Mouse (Mus musculus) frontal cortex, adult 2 months (tissue): ENCODE measurements around the gene Zfp593. TPM values are rescaled to one million over a fixed set of nuclear protein-coding genes. Genes with fewer than 3 reads are reported as not detected.

ENCODE experiments used
- DNase-seq, 2 experiments: peaks; one replicate each; pipeline ENCODE4 v3.0.0; 2022; ENCODE audit warnings: low spot score in 1 of 2; ENCODE audit errors: extremely low spot score in 1 of 2
- polyA plus RNA-seq: library from polyadenylated mRNA; depleted of rRNA; stranded (reverse); fragments of >200 nt; gene quantifications from 2 replicates; pipeline ENCODE4 v1.2.3, GENCODE M21; 2012; rRNA removed

Gene Zfp593
- polyA plus RNA-seq, 1 experiment = 10.0 TPM

GRCm38 (mm10) chr4:134237582-134238278 lies 7.7 kb downstream of the Zfp593 start:
- DNase-seq = no peak

DNA sequence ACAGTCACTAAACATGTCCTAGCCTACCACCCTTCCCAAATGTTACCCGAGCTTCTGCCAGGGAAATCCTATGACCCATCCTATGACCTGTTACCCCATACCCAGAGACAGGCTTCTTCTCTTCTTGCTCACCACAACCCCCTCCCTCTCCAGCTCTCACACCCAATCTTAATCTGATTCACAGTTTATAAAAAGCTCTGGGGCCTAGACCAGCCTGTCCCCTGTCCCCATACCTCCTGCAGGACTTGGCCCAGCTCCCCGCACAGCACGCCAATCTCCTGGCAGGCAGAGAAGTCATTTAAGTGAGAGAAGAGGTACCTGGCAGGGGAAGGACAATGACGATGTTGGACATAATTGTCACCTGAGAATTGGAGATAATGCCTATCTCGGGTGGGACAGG lies 10.5 kb downstream of the Zfp593 start:
- DNase-seq = no peak

GRCm38 (mm10) chr4:134230431-134230830 lies 15.0 kb downstream of the Zfp593 start:
- DNase-seq = no peak

DNA sequence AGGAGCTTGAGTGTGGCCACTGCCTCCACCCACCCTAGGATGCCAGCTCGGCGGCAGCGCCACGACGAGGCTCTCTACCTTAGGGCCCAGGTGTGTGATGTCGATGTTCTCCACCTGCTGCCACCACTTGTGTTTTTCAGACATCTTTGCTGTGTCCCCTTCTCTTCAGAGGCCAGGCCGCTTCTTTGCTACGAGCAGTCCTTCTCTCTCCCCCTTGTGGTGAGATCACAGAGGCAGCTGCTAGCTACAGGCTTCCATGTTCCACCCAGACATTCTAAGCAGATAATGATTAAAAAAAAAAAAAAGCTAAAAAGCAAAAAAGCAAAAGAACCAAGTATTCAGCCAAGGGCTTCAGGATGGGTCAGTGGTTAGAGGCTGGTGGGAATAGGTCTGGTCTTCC lies 18.2 kb downstream of the Zfp593 start, which contains the start of gene Catsper4:
TSS of gene Catsper4 (minus strand) at position 190 of the 400 bp plus-strand sequence.
- DNase-seq = no peak

- no peak for DNase-seq
Measured at GRCm38 (mm10) chr4:134222793-134223600, 22.4 kb downstream of the Zfp593 start.

- no peak for DNase-seq
Measured at GRCm38 (mm10) chr4:134206488-134207053, 38.8 kb downstream of the Zfp593 start.

- DNase-seq = no peak
Measured at GRCm38 (mm10) chr4:134203340-134203896, 42.0 kb downstream of the Zfp593 start.

GRCm38 (mm10) chr4:134202904-134203303 lies 42.5 kb downstream of the Zfp593 start, which contains the start of gene Gm7534:
TSS of gene Gm7534 (minus strand) at chr4:134203004.
- DNase-seq = no peak

DNA sequence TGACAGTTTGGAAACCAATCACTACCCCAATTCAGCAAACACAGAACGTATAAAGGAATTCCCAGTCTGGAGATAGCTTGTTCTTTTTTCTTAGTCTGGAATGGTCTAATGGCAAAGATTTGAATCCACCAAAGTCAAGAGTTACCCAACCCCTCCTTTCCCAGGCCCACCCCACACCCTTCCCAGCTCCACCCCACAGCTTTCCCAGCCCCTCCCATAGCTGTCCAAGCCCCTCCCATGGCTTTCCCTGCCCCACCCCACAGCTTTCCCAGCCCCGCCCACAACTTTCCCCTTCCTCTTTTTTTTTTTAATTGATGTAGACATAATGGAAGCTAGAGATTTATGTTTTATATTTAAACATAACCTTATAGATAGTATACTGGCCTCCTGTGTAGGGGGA lies 46.0 kb downstream of the Zfp593 start:
- DNase-seq = no peak

Other genes with a start within 250 kb of the Zfp593 start
- gene Dhdds, start 244.7 kb downstream of the Zfp593 start, polyA plus RNA-seq = 54.8 and 56.5 TPM in 2 replicates
- not detected in 2 replicates for gene Lin28a, start 226.8 kb downstream of the Zfp593 start, polyA plus RNA-seq
- not detected in 2 replicates for gene Zfp683, start 191.8 kb downstream of the Zfp593 start, polyA plus RNA-seq
- gene Crybg2, start 184.8 kb downstream of the Zfp593 start, polyA plus RNA-seq = 2.6 TPM in 2 replicates
- gene Cd52, start 150.5 kb downstream of the Zfp593 start, polyA plus RNA-seq = 5.6 and 7.1 TPM in 2 replicates
- gene Ubxn11, start 143.0 kb downstream of the Zfp593 start, polyA plus RNA-seq = 42.6 and 43.1 TPM in 2 replicates
- 415 and 538 TPM in 2 replicates for gene Sh3bgrl3, start 116.8 kb downstream of the Zfp593 start, polyA plus RNA-seq
- gene Cep85, start 58.5 kb downstream of the Zfp593 start, polyA plus RNA-seq = 18.1 and 25.0 TPM in 2 replicates
- gene Gm7534, start 42.6 kb downstream of the Zfp593 start, polyA plus RNA-seq = 0.04 TPM in 1 of 2 replicates, not detected in the other
- 0.10 and 0.19 TPM in 2 replicates for gene Catsper4, start 18.2 kb downstream of the Zfp593 start, polyA plus RNA-seq
- 0.36 and 0.44 TPM in 2 replicates for gene Cnksr1, start 7.2 kb downstream of the Zfp593 start, polyA plus RNA-seq
- gene E130218I03Rik, start 1.9 kb downstream of the Zfp593 start, polyA plus RNA-seq = not detected in 2 replicates
- gene Gm30191, start 1.3 kb upstream of the Zfp593 start, polyA plus RNA-seq = not detected in 2 replicates
- 7.4 and 7.9 TPM in 2 replicates for gene Grrp1, start 8.5 kb upstream of the Zfp593 start, polyA plus RNA-seq
- 8.5 and 8.9 TPM in 2 replicates for gene Pdik1l, start 42.3 kb upstream of the Zfp593 start, polyA plus RNA-seq
- 0.15 and 0.36 TPM in 2 replicates for gene Trim63, start 69.5 kb upstream of the Zfp593 start, polyA plus RNA-seq
- 0.29 and 0.58 TPM in 2 replicates for gene Slc30a2, start 97.6 kb upstream of the Zfp593 start, polyA plus RNA-seq
- gene Extl1, start 138.3 kb upstream of the Zfp593 start, polyA plus RNA-seq = 30.3 and 32.1 TPM in 2 replicates
- gene Pafah2, start 150.7 kb upstream of the Zfp593 start, polyA plus RNA-seq = 11.4 and 12.4 TPM in 2 replicates
- gene Stmn1, start 222.7 kb upstream of the Zfp593 start, polyA plus RNA-seq = 976 and 1,019 TPM in 2 replicates